Comparison of ENCODE assay signal across 21 mouse cellular contexts in genomic region chr14:80213666-80214065, GRCm38 (mm10).
"Had no signal": no experiment of that assay in that cellular context is flagged by ENCODE, and none has a peak within 500 bp of the region (broad histone marks: within the 10 kb centered on the region; RNA-seq: fewer than 3 reads in every experiment).

No protein-coding gene starts in this region.

- H3K27ac ChIP-seq: liver, embryonic 13.5 days; liver, embryonic 15.5 days; lung, embryonic 15.5 days; macrophage; midbrain, embryonic 13.5 days; midbrain, embryonic 15.5 days; neural tube, embryonic 13.5 days; stomach, embryonic 15.5 days; stomach, postnatal 0 days had no signal

- DNase-seq: liver, embryonic 13.5 days; liver, postnatal 0 days; lung, adult 2 months; lung, postnatal 14 days; lung, postnatal 36 days; right cerebral cortex, postnatal 14 days; thymus, adult 2 months; thymus, postnatal 25 days; thymus, postnatal 4 days had no signal

- H3K4me1 ChIP-seq: liver, embryonic 13.5 days; liver, embryonic 15.5 days; lung, embryonic 15.5 days; megakaryocyte, embryonic 14.5 days; stomach, embryonic 15.5 days had no signal

- H3K9me3 ChIP-seq: liver, embryonic 13.5 days; liver, embryonic 15.5 days; lung, embryonic 15.5 days; midbrain, embryonic 13.5 days; midbrain, embryonic 15.5 days; neural tube, embryonic 13.5 days; stomach, embryonic 15.5 days had no signal

- H3K9ac ChIP-seq: liver, embryonic 13.5 days; liver, embryonic 15.5 days; liver, postnatal 0 days; lung, embryonic 15.5 days; midbrain, embryonic 13.5 days; midbrain, embryonic 15.5 days; neural tube, embryonic 13.5 days; stomach, embryonic 15.5 days had no signal

- ATAC-seq: liver, postnatal 0 days; lung, postnatal 0 days had no signal

- H3K4me2 ChIP-seq: liver, embryonic 11.5 days; liver, embryonic 13.5 days; liver, embryonic 15.5 days; lung, embryonic 15.5 days; midbrain, embryonic 11.5 days; midbrain, embryonic 13.5 days; midbrain, embryonic 15.5 days; neural tube, embryonic 13.5 days; stomach, embryonic 15.5 days had no signal

- H3K4me3 ChIP-seq: liver, embryonic 13.5 days; liver, embryonic 15.5 days; lung, embryonic 15.5 days; megakaryocyte, embryonic 14.5 days; midbrain, embryonic 13.5 days; midbrain, embryonic 15.5 days; neural tube, embryonic 13.5 days; stomach, embryonic 15.5 days had no signal

- H3K36me3 ChIP-seq: liver, embryonic 13.5 days; liver, embryonic 15.5 days; lung, embryonic 15.5 days; midbrain, embryonic 13.5 days; midbrain, embryonic 15.5 days; neural tube, embryonic 13.5 days; stomach, embryonic 15.5 days had no signal

- H3K27me3 ChIP-seq: liver, embryonic 13.5 days; liver, embryonic 15.5 days; lung, embryonic 15.5 days; megakaryocyte, embryonic 14.5 days; stomach, embryonic 15.5 days had no signal
